Mouse (Mus musculus): ENCODE results near the gene Ms4a2. TPM values are rescaled to one million over a fixed set of nuclear protein-coding genes. Genes with fewer than 3 reads are reported as not detected.

Ms4a2 gene
- 0.35 TPM in 1 of 2 replicates, not detected in the other for polyA plus RNA-seq (2012; ENCODE audit: insufficient read depth, low replicate concordance)

DNA sequence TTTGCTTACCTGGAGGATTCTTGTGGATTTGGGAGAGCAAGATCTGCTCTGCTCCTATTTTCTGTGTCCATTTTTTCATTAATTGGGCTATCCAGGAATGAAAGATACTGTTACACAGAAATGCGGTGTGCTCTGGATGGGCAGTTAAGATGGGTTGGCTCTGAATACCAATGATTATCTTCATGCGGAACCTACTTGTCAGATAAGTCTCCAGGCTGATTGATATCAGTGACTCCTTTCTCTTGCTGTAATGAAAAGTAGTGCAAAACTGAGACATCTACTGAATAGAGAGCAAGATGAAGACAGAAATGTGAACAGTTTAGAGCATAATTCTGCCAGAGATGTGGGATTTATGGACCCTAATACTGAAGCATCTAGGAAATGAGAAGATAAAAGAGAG lies at the start of gene Ms4a2:
Ms4a2 (minus strand) TSS at position 169 of the 400 bp plus-strand sequence.
- Histone ChIP-seq H3K9me3 (no peaks in the 10 kb centered on the region), H3K27me3 (replicated peaks) (no peaks in the 10 kb centered on the region), H3K4me3 (replicated peaks) (no peak within 1 kb of the TSS), H3K4me1 (no peaks in the 10 kb centered on the region), H3K36me3 (replicated peaks; ENCODE audit: low read length) (no peaks in the 10 kb centered on the region)
- TF ChIP-seq FLI1 (IDR thresholded peaks at IDR 0.05; ENCODE audit: low read length) (no peak), GATA1 (IDR thresholded peaks at IDR 0.05; ENCODE audit: borderline replicate concordance, low read length) (no peak)

DNA sequence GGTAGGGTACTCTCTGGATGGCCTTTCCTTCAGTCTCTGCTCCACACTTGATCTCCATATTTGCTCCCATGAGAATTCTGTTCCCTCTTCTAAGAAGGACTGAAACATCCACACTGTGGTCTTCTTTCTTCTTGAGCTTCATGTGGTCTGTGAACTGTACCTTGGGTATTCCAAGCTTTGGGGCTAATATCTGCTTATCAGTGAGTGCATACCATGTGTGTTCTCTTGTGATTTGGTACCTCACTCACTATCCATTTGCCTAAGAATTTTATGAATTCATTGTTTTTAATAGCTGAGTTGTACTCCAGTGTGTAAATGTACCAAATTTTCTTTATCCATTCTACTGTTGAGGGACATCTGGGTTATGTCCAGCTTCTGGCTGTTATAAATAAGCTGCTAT lies 38.0 kb upstream of the Ms4a2 start:
- H3K9me3 ChIP-seq: no peaks in the 10 kb centered on the region
- no peaks in the 10 kb centered on the region for H3K4me1 ChIP-seq
- no peak for TF ChIP-seq FLI1 (IDR thresholded peaks at IDR 0.05; ENCODE audit: low read length)
- no peak for TF ChIP-seq GATA1 (IDR thresholded peaks at IDR 0.05; ENCODE audit: borderline replicate concordance, low read length)
- no peak overlapping the region for H3K4me3 ChIP-seq (replicated peaks)
- no peaks in the 10 kb centered on the region for H3K27me3 ChIP-seq (replicated peaks)
- no peaks in the 10 kb centered on the region for H3K36me3 ChIP-seq (replicated peaks; ENCODE audit: low read length)

DNA sequence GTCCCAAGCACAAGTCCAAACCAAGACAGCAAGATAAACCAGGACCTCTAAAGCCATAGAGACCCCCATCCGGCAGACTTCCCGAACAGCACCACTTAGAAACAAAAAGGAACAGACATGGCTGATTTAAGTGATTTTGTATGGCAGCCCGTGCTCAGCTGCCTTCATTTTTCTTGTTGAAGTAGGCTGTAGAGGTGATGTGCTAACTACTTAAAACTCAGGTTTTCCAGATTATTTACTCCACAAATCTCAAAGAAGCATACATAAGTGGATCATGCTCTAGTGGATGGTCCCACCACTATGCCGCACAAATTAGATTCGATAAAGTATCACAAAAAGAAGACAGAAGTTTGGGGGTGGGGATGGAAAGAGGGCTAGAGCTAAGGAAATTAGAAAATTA lies 36.9 kb upstream of the Ms4a2 start, which contains the start of gene Oosp2:
Oosp2 (minus strand) TSS at position 101 of the 400 bp plus-strand sequence.
- Histone ChIP-seq H3K27me3 (replicated peaks) (no peaks in the 10 kb centered on the region), H3K36me3 (replicated peaks; ENCODE audit: low read length) (no peaks in the 10 kb centered on the region), H3K4me3 (replicated peaks) (no peak within 1 kb of the TSS), H3K4me1 (no peaks in the 10 kb centered on the region), H3K9me3 (no peaks in the 10 kb centered on the region)
- no peak for TF ChIP-seq FLI1 (IDR thresholded peaks at IDR 0.05; ENCODE audit: low read length)
- TF ChIP-seq GATA1 (IDR thresholded peaks at IDR 0.05; ENCODE audit: borderline replicate concordance, low read length): no peak

DNA sequence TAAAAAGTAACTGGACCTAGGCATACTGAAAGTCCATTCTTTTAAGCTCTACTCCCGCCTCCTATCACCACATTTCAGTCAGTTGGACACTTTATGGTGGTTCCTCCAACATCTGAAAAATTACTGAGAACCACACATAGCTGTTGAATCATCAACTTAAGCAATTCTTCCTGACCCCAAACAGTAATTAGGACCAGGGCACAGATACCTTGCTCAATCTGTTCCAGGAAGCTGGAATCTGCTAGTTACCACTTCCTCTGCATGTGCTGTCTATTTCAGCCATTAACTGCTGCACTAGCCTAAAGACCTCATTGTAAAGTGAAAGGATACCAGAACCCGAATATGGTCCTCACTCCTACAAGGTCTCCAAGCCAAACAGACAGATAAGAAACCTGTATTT lies 35.6 kb upstream of the Ms4a2 start:
- H3K36me3 ChIP-seq (replicated peaks; ENCODE audit: low read length): no peaks in the 10 kb centered on the region
- no peaks in the 10 kb centered on the region for H3K9me3 ChIP-seq
- no peaks in the 10 kb centered on the region for H3K4me1 ChIP-seq
- TF ChIP-seq FLI1 (IDR thresholded peaks at IDR 0.05; ENCODE audit: low read length): no peak
- no peak for TF ChIP-seq GATA1 (IDR thresholded peaks at IDR 0.05; ENCODE audit: borderline replicate concordance, low read length)
- no peaks in the 10 kb centered on the region for H3K27me3 ChIP-seq (replicated peaks)
- no peak overlapping the region for H3K4me3 ChIP-seq (replicated peaks)

DNA sequence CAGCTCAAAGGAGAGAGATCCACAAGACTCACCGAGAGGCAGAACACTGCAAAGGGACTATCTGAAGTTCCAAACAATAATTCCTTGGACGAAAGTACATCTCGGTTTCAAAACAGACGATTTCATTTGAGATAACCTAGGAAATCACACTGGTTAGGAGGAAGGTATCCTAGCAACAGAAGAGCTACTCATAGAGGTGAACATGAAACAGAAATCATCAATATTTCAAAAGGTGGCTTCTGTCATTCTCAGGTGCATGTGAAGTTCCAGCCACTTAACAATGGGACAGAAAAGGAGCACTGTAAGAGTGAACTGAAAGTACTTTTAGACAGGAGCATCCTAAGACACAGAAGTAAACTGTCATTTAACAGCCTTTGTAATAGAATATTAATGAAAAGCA lies 26.0 kb upstream of the Ms4a2 start:
- TF ChIP-seq GATA1 (IDR thresholded peaks at IDR 0.05; ENCODE audit: borderline replicate concordance, low read length) (no peak), FLI1 (IDR thresholded peaks at IDR 0.05; ENCODE audit: low read length) (no peak)
- no peak overlapping the region for H3K4me3 ChIP-seq (replicated peaks)
- H3K4me1 ChIP-seq: peaks cover 11% of the 10 kb centered on the region

DNA sequence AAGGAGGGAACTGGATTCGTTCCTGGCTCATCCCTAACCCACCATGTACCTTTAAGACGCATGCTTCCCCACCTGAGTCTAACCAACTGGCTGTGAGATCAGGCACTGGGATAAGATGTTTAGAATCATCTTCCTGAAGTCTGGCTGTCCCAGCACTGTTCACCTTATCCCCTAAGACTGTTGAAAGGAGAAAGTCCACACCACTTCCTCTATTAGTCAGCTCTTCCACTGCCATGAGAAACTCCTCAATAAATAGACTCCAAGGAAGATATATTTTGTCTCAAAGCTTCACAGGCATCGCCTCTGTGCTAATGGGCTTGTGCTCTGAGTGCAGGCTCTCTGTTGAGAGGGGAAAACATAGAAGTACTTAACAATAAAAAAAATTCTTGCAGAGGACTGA lies 22.6 kb upstream of the Ms4a2 start:
- Histone ChIP-seq H3K9me3 (no peaks in the 10 kb centered on the region), H3K4me3 (replicated peaks) (no peak overlapping the region), H3K4me1 (peaks cover 11% of the 10 kb centered on the region), H3K36me3 (replicated peaks; ENCODE audit: low read length) (no peaks in the 10 kb centered on the region), H3K27me3 (replicated peaks) (no peaks in the 10 kb centered on the region)
- TF ChIP-seq GATA1 (IDR thresholded peaks at IDR 0.05; ENCODE audit: borderline replicate concordance, low read length) (no peak), FLI1 (IDR thresholded peaks at IDR 0.05; ENCODE audit: low read length) (no peak)

More for the DNA sequence above, 26.0 kb upstream of the Ms4a2 start:
- no peaks in the 10 kb centered on the region for H3K36me3 ChIP-seq (replicated peaks; ENCODE audit: low read length)
- no peaks in the 10 kb centered on the region for H3K27me3 ChIP-seq (replicated peaks)
- H3K9me3 ChIP-seq: no peaks in the 10 kb centered on the region

DNA sequence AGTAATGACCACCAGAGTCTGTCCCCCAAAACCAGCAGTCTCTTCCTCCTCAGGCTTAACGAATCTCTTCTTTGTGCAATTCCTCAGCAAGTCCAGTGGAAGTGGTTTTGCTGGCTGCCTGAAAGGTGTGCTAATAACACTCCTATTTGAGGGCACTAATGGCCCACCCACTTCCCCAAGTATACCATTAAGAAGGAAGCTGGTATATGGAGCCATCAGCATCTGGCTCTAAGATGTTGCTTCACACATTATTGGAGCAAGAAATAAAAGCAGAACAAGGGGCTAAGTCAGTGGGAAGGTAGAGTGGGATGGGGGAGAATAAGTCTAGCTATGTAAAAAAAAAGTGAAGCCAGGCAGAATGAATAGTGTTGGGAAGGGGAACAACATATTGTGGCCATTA lies 17.2 kb upstream of the Ms4a2 start, which contains the start of gene Ms4a3:
Ms4a3 (minus strand) TSS at position 120 of the 400 bp plus-strand sequence.
- no peaks in the 10 kb centered on the region for H3K27me3 ChIP-seq (replicated peaks)
- H3K4me3 ChIP-seq (replicated peaks): no peak within 1 kb of the TSS
- no peaks in the 10 kb centered on the region for H3K9me3 ChIP-seq
- TF ChIP-seq FLI1 (IDR thresholded peaks at IDR 0.05; ENCODE audit: low read length) (no peak), GATA1 (IDR thresholded peaks at IDR 0.05; ENCODE audit: borderline replicate concordance, low read length) (no peak)
- no peaks in the 10 kb centered on the region for H3K36me3 ChIP-seq (replicated peaks; ENCODE audit: low read length)
- H3K4me1 ChIP-seq: peaks cover 14% of the 10 kb centered on the region

DNA sequence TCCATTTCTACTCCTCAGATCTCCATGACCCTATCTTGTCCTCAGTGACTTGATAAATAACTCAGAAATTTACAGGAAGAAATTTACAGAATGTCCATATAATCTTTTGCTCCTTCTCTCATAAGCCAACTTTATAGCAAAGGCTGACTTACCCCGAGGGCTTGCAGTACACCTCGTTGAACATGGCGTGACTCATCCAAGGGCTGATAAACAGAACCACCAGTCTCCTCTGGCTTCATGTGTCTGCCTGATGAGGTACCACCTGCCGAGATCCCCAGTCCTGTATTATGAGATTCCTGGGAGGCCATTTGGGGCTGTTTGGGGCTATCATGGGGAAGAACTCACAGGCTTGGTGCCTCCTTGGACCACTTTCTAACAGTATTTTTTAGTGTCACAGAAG lies 15.5 kb upstream of the Ms4a2 start:
- H3K4me3 ChIP-seq (replicated peaks): no peak overlapping the region
- no peak for TF ChIP-seq FLI1 (IDR thresholded peaks at IDR 0.05; ENCODE audit: low read length)
- no peak for TF ChIP-seq GATA1 (IDR thresholded peaks at IDR 0.05; ENCODE audit: borderline replicate concordance, low read length)
- no peaks in the 10 kb centered on the region for H3K9me3 ChIP-seq
- no peaks in the 10 kb centered on the region for H3K36me3 ChIP-seq (replicated peaks; ENCODE audit: low read length)
- H3K27me3 ChIP-seq (replicated peaks): no peaks in the 10 kb centered on the region
- H3K4me1 ChIP-seq: peaks cover 27% of the 10 kb centered on the region

DNA sequence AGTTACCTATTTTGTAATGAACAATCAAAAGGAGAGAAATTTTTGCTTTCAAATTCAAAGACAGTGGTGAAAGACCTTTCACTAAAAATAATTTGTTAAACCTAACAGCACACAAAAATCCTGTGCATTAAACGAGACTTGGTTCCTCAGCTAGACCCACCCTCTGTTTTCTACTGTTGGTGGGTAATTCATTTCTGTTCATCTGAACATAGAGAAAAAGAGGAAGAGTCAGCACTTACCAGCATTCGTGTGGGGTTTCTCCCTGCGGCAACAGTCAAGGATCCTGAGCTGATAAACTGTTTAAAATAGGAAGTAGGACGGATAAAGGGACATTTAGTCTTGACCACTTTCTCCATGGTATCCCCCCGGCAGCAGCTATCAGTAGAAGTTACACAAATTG lies 12.1 kb upstream of the Ms4a2 start:
- H3K9me3 ChIP-seq: no peaks in the 10 kb centered on the region
- no peaks in the 10 kb centered on the region for H3K27me3 ChIP-seq (replicated peaks)
- TF ChIP-seq FLI1 (IDR thresholded peaks at IDR 0.05; ENCODE audit: low read length) (no peak), GATA1 (IDR thresholded peaks at IDR 0.05; ENCODE audit: borderline replicate concordance, low read length) (no peak)
- no peaks in the 10 kb centered on the region for H3K36me3 ChIP-seq (replicated peaks; ENCODE audit: low read length)
- peaks cover 40% of the 10 kb centered on the region for H3K4me1 ChIP-seq
- H3K4me3 ChIP-seq (replicated peaks): peak overlapping the region; percentile 64

DNA sequence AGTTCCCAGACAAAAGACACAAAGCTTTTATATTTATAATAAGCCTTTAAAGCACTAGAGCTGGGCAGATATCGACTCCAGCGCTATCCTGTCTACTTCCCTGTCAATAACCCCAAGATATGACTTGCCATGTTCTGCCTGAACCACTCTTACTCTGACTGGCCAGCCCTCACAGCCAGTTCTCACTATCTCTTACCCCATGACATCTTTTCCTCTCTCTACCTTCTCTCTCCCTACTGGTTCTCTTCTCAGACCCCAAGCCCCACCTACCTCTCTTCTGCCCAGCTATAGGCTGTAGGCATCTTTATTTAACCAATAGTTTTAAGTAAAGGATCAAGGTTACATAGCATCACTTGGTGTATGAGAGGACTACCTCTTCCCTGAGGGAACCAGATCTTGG lies 10.8 kb upstream of the Ms4a2 start:
- Histone ChIP-seq H3K4me3 (replicated peaks) (no peak overlapping the region), H3K4me1 (peaks cover 43% of the 10 kb centered on the region), H3K9me3 (no peaks in the 10 kb centered on the region), H3K36me3 (replicated peaks; ENCODE audit: low read length) (no peaks in the 10 kb centered on the region), H3K27me3 (replicated peaks) (no peaks in the 10 kb centered on the region)
- TF ChIP-seq GATA1 (IDR thresholded peaks at IDR 0.05; ENCODE audit: borderline replicate concordance, low read length) (no peak), FLI1 (IDR thresholded peaks at IDR 0.05; ENCODE audit: low read length) (no peak)

DNA sequence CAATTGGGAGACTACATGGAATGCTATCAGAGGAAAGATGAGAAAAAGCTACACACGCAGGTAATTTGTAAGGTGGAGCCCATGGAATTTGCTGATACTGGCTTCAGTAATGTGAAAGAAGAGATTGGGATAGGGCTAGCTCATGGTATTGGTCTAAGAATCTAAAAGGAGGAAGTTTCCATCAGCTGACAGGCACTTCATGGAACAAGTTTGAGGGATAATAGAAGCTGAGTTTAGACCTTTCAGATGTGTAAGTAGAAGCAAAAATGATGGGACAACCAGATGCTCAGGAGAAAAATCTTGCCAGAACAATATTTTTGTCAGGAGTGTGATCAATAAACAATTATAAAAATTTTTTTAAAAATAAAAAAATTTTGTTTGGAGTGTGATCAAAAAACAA lies 10.2 kb upstream of the Ms4a2 start:
- no peaks in the 10 kb centered on the region for H3K36me3 ChIP-seq (replicated peaks; ENCODE audit: low read length)
- no peaks in the 10 kb centered on the region for H3K9me3 ChIP-seq
- no peak overlapping the region for H3K4me3 ChIP-seq (replicated peaks)
- H3K4me1 ChIP-seq: peaks cover 43% of the 10 kb centered on the region
- TF ChIP-seq GATA1 (IDR thresholded peaks at IDR 0.05; ENCODE audit: borderline replicate concordance, low read length) (no peak), FLI1 (IDR thresholded peaks at IDR 0.05; ENCODE audit: low read length) (no peak)
- H3K27me3 ChIP-seq (replicated peaks): no peaks in the 10 kb centered on the region
